Mouse (Mus musculus) regulatory T cell (primary cell): Measurements from ENCODE around the gene Alg5.

Experiments
- in situ Hi-C: fragments of 300-600 bp; cut with MboI, MseI; formaldehyde crosslinking; loops from one replicate; pipeline ENCODE4 v1.15.1; 2025; ENCODE audit warnings: high pct_unique_total_duplicates

Gene Alg5

GRCm38 (mm10) chr3:54791822-54792677 is 56.7 kb downstream of the Alg5 start:
- in situ Hi-C loops: no loop called here

GRCm38 (mm10) chr3:54793762-54794161 is 58.4 kb downstream of the Alg5 start:
- in situ Hi-C loops: no loop called here

- in situ Hi-C loops: no loop called here
Observed at GRCm38 (mm10) chr3:54795379-54795778, 60.0 kb downstream of the Alg5 start.

- in situ Hi-C loops: no loop called here
Observed at GRCm38 (mm10) chr3:54795806-54796205, 60.5 kb downstream of the Alg5 start.

- in situ Hi-C loops: no loop called here
Observed at GRCm38 (mm10) chr3:54797211-54797610, 61.9 kb downstream of the Alg5 start.
